Mouse (Mus musculus) kidney, postnatal 25 days (tissue): ENCODE data around the gene Prdm15.
A peak's percentile ranks its signal among the peaks of the same experiment; 100 is the strongest.

Experiments
- DNase-seq, 2 experiments: peaks; one replicate each; pipeline ENCODE4 v3.0.0; 2021; ENCODE audit warnings: mixed read lengths in 2 of 2

The Prdm15 gene

DNA sequence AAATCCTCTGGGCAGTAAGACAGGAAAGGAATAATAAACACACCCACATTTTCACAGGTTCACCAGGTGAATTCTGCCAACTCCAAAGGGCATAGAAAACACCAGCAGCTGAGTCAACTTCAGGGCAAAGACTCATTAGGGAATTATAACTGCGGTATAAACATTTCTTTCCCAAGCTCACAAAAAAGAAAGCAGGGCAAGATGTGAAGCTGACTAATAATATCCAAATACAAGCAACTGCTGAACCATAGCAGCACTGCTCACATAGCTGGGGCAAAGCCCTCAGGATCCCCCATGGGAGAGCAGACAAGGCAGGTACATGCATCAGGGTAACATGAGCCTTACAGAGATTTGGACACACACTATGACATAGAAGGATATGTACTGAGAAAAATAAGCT, 34.2 kb downstream of the Prdm15 start:
- no peak for DNase-seq

- peak in 1 of 2 experiments; percentile 3 for DNase-seq
These were observed 36.4 kb downstream of the Prdm15 start for GRCm38 (mm10) chr16:97815269-97815668.

DNA sequence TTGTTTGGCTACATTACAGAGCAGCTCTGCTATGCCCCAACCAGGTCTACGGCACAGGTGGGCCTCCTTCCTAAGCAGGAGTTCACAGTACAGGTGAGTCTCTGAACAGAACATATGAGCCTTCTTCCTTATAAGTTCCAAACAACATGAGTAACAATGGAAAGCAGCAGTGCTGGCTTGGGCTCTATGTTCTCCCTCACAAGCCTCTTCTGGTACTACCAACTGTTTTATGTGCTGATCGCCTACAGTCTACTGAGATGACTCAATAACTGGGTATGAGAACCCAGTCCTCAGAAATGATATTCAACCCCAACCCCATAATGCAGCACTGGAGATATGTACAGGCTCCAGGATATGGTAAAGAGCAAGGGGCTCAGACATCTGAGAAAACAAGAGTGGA, 37.6 kb downstream of the Prdm15 start:
- DNase-seq, result no peak

DNA sequence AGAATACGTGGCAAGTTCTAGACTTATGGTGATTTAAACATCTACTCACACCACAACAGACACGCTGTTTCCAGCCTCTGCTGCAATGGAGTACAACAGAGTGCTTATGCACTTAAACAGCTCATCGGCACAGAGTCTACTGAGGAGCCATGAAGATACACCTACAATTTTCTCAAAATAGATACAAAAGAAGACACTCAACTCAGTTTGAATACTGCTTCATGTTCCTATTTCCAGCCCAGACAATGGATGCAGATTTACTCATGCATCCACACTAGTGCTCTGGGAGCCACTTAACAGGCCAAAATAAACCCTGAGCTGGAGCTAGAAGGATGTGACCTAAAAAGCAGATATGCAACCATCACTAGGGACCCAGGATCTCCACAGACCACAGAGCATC, 42.8 kb downstream of the Prdm15 start:
- no peak for DNase-seq

- no peak for DNase-seq
These were observed 46.0 kb downstream of the Prdm15 start for GRCm38 (mm10) chr16:97805646-97806045.

- peak; percentile 91 to 96 for DNase-seq
These were observed 46.7 kb downstream of the Prdm15 start for GRCm38 (mm10) chr16:97804680-97805547.

GRCm38 (mm10) chr16:97797950-97798869, 53.4 kb downstream of the Prdm15 start:
- no peak for DNase-seq

DNA sequence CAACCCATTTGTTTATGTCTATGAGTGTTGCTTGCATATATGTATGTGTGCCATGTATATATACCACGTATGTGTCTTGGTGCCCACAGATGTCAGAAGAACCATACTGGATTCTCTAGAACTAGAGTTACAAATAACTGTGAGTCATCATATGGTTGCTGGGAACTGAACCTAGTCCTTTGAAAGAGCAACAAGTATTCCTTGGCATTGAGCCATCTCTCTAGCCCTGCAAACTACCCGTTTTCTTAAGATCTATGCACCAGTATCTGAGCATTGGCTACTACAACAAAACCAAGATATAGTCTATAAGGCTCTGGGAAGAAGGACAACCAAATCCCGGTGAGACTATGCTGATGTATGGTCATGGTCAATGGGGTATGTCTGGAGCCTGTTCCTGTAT, 54.4 kb downstream of the Prdm15 start:
- no peak for DNase-seq

- DNase-seq, result no peak
These were observed 57.4 kb downstream of the Prdm15 start for GRCm38 (mm10) chr16:97794256-97794655.

- DNase-seq, result no peak
These were observed 68.6 kb downstream of the Prdm15 start for GRCm38 (mm10) chr16:97783057-97783456.

DNA sequence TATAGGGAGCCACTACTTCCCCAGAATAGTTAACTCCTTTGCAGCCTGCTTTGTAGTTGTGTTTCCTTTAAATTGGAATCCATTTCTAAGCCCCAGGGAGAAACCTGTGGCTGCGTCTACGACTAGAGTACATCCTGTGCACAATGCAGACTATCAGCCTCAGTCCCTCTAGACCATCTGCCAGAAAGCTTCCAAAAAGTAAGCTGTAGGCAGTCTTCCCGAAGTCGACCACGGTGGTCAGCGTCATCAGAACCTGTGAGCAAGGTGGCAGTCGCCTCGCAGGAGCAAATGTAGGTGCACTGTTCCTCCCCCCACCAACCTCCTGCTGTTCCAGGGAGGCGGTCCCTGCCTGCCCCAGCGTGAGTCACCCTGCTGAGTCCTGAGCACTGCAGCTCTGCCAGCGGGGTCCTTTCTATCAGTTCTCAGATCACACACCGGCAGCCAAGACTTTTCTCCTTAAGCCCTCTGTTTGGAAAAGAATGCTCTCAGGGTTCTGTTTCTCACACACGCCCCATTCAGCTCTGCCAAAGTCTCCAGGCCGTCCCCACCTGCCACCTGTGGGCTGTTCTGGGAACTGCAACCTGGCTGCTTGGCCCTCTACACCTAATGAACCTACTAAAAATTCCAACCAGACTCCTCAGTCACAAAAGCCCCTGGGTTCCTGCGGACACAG, 73.2 kb downstream of the Prdm15 start:
- DNase-seq, result peak; percentile 85 to 86

GRCm38 (mm10) chr16:97766501-97766900, 85.1 kb downstream of the Prdm15 start:
- no peak for DNase-seq

DNA sequence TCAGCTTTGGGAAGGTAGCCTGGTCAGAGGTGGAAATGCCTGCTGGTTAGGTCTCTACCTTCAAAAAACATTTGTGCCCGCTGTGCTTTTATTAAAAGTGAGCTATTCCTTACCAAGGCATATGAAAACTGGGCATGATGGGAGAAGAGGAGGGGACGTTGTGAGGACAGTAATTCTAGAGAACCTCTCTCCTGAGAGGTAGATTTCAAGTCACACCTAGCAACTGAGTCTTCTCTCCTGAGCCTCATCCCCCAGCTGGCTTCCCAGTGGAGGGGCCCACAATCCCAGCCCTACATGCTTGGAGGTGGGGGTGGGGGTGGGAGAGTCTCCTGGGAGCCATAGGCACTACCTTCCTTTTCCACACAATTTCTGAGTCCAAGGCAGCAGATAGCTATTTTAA, 87.0 kb downstream of the Prdm15 start:
- no peak for DNase-seq

DNA sequence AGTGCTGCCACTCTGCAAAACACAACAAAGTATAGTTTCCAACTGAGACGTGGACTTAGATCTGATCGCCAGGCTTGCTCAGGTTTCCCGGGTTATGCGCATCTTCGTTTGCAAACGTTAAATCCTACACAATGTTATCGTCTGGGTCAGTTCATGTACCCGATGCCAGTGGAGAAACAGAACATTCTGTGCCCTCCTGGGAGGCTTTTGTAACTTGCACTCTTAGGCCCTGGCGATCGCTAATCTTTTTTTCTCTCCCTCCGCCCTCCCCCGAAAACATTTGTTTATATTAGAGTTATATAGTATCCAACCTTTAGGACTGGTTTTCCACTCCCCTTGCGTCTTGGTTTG, 87.7 kb downstream of the Prdm15 start:
- DNase-seq, result no peak

DNA sequence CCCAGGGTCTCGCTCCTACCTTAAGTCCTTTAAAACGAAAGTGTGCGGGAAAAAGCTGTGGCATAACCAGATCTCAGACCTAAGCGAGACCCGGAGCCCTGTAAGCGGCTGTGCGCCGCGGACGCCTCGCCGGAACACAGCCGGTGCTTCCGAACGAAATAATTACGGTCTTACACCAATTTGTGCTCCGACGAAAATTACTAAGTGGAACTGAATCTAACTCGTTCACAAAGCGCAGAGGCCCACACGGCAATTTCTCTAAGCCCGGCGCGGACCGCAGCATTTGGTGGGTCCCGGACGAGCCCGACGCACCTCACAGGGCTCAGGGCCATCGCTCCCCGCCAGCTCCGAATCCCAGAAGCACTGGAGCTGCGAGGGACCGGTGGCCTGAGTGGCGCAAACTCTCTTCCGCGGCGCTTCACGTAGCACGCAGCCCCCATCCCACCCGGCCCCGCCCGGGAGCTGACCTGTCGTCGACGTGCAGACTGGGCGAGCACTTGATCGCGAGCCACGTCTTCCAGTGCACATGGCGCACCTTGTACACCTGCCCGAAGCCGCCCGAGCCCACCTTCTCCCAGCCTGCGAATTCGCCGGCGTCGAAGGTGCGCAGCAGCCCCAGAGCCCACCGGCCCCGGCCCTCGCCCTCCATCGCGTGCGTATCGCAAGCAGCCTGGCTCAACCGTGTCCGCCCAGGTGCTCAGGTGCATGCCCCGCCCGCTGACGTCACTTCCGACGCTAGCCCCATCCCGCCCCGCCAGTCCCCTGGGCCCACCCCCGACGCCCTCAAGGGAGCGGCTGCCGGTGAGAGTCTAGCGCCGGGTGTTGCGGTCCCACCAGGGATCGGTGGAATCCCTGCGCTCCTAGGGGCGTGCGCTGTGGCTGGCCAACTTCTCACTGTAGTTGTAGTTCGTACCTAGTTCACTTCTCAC, 88.3 kb downstream of the Prdm15 start, which contains the start of gene Ripk4:
Gene Ripk4, minus strand, starts transcription at position 727 of the 929 bp plus-strand sequence.
- DNase-seq, result peak; percentile 86 to 94

- peak in 1 of 2 experiments; percentile 53 for DNase-seq
These were observed 89.9 kb downstream of the Prdm15 start for GRCm38 (mm10) chr16:97761782-97762181.

DNA sequence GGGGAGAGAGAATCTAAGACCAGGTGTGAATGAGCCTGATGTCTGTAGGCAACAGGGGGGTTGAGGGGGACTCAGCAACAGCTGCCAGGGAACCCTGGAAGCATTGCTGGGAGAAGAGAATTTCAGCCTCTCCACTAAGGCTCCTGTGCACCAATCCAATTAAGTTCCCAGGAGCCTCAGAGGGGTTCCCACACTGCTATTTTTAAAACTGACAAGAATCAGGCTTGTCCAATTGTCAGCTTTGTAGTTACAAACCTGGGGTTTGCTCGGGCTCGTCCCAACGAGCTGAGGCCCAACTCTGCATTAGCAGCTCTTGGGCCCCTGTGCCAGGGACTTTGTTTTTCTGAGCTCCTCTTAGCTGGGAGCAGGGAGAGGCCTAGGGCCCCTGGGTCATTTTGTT, 92.0 kb downstream of the Prdm15 start:
- no peak for DNase-seq

DNA sequence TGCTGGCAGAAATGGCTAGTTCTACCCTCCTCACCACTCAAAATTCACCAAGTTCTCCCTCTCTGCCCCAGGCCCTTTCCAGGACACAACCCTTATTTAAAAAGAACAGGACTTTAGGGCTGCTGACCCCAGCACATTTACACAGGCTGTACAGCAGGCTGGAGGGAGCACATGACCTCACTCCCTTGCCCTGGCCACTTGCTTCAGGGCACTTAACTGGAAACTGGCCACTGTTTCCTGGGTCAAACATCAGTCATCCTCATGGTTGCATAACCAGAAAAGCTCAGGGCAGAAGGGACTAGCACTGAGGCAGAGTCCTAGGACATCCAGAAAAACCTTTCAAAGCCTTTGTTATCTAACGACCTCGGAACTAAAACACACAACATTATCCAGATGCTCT, 93.4 kb downstream of the Prdm15 start:
- DNase-seq, result peak; percentile 71 to 93

GRCm38 (mm10) chr16:97756460-97756859, 95.2 kb downstream of the Prdm15 start:
- peak; percentile 18 to 49 for DNase-seq

DNA sequence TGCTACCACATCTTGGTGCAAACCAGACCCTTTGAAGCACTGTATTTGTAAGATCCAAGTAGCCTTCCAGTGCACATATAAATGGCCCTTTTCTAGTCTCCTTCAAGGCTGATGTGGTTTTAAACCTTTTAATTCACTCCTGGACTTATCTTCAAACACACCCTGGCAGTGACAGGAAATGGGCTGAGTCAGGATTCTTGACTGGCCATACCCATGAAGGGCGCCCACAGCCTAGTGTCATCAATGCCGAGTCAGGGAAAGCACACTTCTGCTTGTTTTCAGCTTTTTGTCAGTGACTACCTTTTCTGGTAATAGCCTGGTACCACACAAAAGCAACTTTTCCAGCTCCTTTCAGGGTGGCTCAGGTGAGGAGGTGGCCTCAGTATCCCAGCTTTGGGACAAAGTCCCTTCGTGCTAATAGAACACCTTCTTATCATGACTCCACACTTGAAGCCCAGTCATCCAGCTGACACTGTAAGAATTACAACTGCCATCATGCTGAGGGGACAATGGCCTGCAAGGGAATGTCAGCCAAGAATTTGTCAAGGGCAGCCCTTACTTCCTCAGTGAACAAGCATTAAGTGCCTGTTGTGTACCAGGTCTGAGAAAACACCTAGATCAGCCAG, 99.2 kb downstream of the Prdm15 start:
- no peak for DNase-seq

- DNase-seq, result peak; percentile 77 to 91
These were observed 99.8 kb downstream of the Prdm15 start for GRCm38 (mm10) chr16:97751884-97752283.
